Mouse (Mus musculus) embryo, embryonic 11 days (tissue): Measurements from ENCODE around the gene Btbd35f1.
"Not testable (repeated sequence)": the region's sequence is repeated elsewhere in the genome, so short reads cannot be mapped to it uniquely, and the experiment has no call there.

Experiments used
- DNase-seq: peaks from one replicate; pipeline ENCODE4 v3.0.0-alpha.2; 2015

Btbd35f1 gene

DNA sequence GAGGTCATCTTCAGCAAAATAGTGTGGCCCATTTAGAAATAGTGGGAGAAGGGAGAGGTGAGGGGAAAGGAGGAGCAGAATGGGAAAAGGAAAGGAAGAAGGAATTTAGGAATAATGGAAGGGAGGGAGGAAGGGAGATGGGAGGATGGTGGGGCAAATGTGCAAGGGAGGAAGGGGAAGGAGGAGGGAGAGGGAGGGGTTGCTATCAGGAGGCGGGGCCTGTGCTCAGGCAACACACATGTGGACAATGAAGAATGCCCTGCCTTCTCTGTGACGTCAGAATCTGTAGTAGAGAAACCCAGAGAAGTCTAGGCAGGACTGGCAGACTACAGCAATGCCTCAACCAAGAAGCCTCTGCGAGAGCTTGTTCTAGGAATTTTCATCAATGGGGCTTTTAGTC lies at the start of gene Btbd35f1:
Gene Btbd35f1 (plus strand): TSS at position 301 of the 400 bp plus-strand sequence.
- DNase-seq, result not testable (repeated sequence)

DNA sequence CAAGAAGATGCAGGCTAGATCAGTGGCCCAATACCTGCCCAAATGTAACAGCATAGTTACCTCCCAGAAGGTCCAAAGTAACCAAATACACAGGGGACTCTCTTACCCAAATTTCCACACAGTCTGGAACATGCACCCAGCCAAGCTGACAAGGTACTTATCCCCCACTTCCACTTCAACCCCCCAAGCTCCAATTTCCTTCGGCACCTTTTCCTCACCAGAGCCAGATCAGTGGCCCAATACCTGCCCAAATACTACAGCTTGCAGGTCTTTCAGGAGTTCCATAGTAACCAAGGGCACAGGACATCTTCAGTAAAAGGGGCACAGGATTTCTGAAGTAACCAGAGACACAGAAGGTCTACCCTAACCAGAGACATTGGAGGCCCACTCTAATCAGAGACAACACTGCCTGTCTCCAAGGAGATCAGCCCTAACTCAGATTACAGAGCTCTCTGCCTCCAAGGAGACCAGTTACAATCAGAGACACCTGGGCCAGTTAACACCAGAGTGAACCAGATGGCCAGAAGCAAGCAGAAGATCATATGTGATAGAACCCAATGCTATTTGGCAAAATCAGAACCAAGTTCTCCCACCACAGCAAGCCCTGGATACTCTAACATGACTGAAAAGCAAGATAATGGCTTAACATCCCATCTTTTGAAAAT lies 31.2 kb downstream of the Btbd35f1 start:
- not testable (repeated sequence) for DNase-seq

DNA sequence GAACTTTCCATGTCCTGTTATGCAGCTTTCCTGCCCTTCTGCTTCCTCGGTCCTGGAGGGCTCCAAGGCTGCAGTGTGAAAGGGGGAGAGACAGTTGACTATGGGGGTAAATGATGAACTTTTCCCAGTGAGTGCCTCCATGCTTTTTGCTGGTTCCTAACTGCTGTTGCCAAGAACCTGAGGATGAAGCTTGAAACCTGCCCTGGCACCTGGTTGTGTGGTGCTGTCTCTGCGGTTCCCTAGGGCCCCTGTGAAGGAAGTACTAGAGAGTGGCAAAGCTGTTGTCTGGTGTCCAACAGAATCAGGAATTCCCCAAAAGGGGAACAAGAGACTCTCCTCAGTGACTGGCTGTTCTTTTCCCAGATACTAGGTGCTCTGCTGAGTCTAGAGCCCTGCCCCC lies 41.2 kb downstream of the Btbd35f1 start:
- DNase-seq, result not testable (repeated sequence)

DNA sequence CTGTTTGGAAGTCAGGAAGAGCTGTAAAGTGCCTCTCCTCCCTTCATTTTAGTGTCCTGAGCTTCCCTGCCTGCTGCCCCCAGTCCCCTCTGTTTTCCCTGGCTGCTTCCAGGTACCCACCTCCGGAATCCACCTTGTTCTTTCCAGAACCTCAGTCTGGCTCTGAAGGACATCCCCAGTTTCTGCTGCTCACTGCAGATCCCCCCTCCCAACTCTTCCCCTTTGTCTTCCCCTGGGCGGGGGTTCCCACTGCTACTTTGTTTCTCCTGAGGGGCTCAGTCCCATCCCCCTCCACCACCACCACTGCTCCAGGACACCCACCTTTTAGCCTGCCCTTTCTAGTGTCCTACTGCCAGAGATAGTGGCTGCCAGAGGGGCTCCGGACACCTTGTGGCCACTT lies 41.6 kb downstream of the Btbd35f1 start:
- not testable (repeated sequence) for DNase-seq
